ENCODE assay signal across 13 mouse cellular contexts in genomic region chr3:35551791-35552190, GRCm38 (mm10).
"Had no signal": no experiment of that assay in that cellular context is flagged by ENCODE, and none has a peak within 500 bp of the region (broad histone marks: within the 10 kb centered on the region; RNA-seq: fewer than 3 reads in every experiment).

No protein-coding gene starts in this region.

- ATAC-seq: liver, embryonic 12.5 days; midbrain, embryonic 13.5 days; midbrain, embryonic 16.5 days had no signal

- DNase-seq: kidney, postnatal 25 days; layer of hippocampus, adult 9-11 months; liver; lung, adult 18-20 months; lung, postnatal 10 days; lung, postnatal 36 days; retina, postnatal 1 day; right cerebral cortex, postnatal 14 days; thymus, adult 18-20 months; thymus, postnatal 36 days had no signal
